Mouse (Mus musculus): ENCODE results near the gene Plekha8.

DNA sequence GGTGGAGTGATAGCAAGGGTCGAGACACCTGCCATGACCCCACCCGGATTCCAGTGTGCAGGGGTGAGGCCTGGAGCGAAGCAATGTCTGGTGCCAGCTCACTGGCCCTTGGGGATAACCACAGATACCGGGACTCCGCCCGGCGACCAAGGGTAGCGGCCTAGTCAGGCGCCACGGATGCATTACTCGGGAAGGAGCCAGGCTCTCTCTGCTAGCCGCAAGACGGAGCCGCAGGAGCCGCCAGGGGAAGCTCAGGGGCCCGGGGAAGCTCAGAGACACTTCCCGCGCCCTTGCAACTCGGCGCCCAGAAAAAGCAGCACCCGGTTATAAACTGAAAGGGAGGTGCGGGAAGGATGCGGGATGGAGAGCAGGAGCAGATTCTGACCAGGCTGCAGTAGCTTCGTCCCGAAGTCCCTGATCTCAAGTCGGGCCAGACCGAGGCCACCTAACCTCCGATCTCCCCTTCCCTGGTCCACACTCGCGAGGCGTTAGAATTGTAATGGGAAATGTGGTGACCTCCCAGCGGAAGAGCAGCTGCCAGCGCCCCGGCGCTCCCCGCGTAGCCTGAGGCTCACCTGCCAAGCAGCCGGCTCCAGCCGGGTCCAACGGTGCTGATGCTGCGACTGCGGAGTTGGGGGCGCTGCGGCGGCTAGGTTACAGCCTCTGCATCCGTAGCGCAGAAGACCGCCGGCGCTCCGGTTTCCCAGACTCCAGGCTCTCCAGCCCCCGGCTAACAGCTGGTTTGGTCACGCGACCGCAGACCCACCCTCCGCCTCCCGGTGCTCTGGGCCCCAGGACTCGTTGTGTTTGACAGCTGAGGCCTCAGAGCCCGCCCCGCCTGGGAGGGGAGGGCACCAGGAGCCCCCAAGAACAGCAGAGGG lies 29.0 kb upstream of the Plekha8 start, which contains the start of gene Scrn1:
- TF ChIP-seq CTCF (IDR thresholded peaks at IDR 0.05; ENCODE audit: control insufficient read depth, insufficient read depth, insufficient replicate concordance, low read depth, low read length) (no peak), POLR2A (IDR thresholded peaks at IDR 0.05; ENCODE audit: control insufficient read depth, low read depth, low read length) (no peak)
